Mouse (Mus musculus) layer of hippocampus, adult 8-10 months (tissue): ENCODE measurements around the gene Igfbp4. TPM values are rescaled to one million over a fixed set of nuclear protein-coding genes. Genes with fewer than 3 reads are reported as not detected.

Experiments
- total RNA-seq, 4 experiments: library from RNA; stranded (reverse); gene quantifications; 2 replicates each; pipeline ENCODE4 v1.2.4; 2022

Gene Igfbp4
- total RNA-seq, 4 experiments from 2014 or later = 69.7 to 86.8 (median 75.2) TPM

Other genes with a start within 250 kb of the Igfbp4 start
- gene Msl1, start 245.7 kb upstream of the Igfbp4 start, total RNA-seq = 100 to 1,000 TPM; 140 to 201 (median 177) TPM
- gene Casc3, start 236.3 kb upstream of the Igfbp4 start, total RNA-seq = 10 to 100 TPM; 50.5 to 64.9 (median 59.4) TPM
- 100 to 1,000 TPM; 171 to 203 (median 197) TPM for gene Rapgefl1, start 204.5 kb upstream of the Igfbp4 start, total RNA-seq
- 10 to 100 TPM; 69.4 to 86.8 (median 80.7) TPM for gene Wipf2, start 177.6 kb upstream of the Igfbp4 start, total RNA-seq
- 1 to 10 TPM in 1 of 4 experiments, under 1 TPM in 3; 0.36 to 1.2 (median 0.44) TPM for gene Cdc6, start 133.4 kb upstream of the Igfbp4 start, total RNA-seq
- gene Rara, start 113.4 kb upstream of the Igfbp4 start, total RNA-seq = 10 to 100 TPM; 17.3 to 20.2 (median 19.4) TPM
- gene Gjd3, start 58.2 kb upstream of the Igfbp4 start, total RNA-seq = 1 to 10 TPM in 2 of 4 experiments, not detected in 2; 1.4 to 1.6 TPM
- 1 to 10 TPM in 2 of 4 experiments, under 1 TPM in 2; 0.62 to 2.4 (median 1.2) TPM for gene Top2a, start 17.1 kb upstream of the Igfbp4 start, total RNA-seq
- gene Tns4, start 48.1 kb downstream of the Igfbp4 start, total RNA-seq = under 1 TPM in 2 of 4 experiments, not detected in 2; 0.27 TPM
- not detected for gene Ccr7, start 113.8 kb downstream of the Igfbp4 start, total RNA-seq
- 10 to 100 TPM; 57.1 to 58.8 (median 58.0) TPM for gene Smarce1, start 189.8 kb downstream of the Igfbp4 start, total RNA-seq
- 10 to 100 TPM; 23.4 to 28.0 (median 26.3) TPM for gene Krt222, start 202.8 kb downstream of the Igfbp4 start, total RNA-seq
- gene Krt24, start 244.0 kb downstream of the Igfbp4 start, total RNA-seq = not detected